Mouse (Mus musculus) urinary bladder, postnatal 25 days (tissue): ENCODE results near the gene Thtpa.

Source experiments
- DNase-seq: peaks from one replicate; pipeline ENCODE4 v3.0.0; 2022; ENCODE audit warnings: low spot score

Gene Thtpa

DNA sequence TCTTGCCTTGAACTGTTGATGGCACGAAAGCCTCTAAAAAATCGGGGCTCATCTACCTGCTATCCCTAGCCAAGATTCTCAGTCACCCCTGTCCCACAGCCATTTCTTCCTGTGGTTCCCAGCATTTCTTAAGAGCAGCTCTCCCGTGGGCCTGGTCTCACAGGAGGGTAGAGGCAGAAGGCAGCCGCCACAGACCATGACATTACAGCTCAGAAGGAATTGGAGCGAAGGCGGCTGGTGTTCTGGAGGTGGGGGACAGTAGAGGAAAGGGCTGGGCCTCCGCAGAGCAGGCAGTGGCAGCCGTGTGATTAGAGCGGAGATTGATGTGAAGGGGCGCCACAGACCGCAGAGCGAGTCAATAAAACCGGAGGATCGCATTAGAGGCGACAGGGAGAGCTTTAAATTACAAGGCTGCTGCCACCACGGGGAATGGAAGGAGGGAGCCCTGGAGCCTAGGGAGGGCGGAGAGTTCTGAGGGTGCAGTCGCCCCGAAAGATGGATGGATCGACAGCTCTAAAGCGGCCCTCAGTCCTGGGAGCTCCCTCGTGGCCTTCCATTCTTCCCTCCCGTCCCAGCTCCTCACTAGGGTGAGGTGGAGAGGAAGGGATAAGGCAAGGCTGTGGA, 16.1 kb upstream of the Thtpa start:
- DNase-seq = no peak

DNA sequence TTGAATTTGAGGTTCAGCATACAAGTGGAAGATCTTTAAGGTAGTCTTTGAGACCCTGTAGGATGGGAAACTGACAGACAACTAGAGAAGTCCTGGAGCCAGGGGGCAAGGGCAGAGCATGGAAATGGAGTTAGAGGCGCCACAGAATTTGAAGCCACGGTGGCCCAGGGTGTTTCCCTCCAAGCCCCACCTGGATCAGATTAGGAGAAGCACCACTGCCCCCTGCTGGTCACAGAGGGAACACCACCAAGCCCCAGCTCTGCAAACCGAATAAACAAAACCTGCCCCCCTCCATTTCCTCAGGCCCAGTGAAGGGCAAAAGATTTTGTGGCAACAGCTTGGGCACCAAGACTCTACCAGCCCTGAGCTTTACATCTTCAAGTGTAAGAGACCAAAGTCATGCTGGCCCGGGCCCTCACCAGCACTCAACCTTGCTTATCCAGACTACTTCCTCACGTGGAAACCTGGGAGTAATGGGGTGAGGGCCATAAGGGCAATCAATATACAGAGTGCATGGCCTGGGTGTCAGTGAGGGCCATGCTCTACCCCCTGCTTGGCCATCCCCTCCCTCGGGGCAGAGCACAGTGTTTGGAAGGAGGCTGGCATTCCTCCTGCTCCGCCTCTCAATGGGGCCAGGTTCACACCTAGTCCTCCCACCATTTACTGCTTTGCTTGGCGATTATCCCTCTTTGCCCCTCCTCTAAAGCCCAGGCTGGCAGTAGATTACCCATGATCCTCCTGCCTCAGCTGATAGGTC, 15.2 kb upstream of the Thtpa start:
- peak; percentile 67 for DNase-seq

DNA sequence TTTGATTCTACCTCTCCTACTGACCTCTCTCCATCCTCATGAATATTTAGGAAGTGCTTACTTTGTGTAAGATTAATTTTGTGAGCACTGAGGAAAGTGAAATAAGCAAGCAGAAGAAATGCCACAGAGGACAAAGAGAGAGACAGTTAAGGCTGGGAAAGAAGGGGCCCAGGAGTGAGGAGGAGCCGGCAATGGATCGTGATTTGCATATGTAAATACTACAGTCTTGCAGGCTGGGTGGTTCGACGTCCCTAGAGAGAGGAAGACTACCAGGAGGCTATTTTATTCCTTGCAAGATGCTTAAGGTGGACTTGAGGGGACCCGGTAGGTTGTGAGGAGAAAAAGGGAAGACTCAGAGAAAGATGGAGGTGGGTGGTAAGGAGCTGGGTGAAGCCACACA, 13.5 kb upstream of the Thtpa start:
- no peak for DNase-seq

DNA sequence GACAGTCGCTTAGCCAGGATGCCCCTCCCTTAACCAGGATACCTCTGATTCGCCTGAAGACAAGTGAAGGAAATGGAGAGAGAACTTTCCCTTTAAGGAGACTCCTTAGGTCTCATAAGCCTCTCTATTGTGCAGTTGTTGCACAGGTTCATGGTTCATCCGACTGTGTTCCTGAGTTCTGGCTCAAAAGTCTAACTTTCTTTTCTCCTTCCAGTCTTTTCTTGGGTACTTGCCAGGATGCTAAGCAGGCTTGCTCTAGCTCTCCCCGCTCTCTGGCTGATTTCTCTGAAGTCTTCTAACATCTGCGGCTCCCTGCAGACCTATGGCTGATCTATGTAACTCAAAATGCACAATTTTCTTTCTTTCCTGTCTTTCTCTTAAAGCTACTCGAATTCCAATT, 11.1 kb upstream of the Thtpa start:
- DNase-seq = no peak

DNA sequence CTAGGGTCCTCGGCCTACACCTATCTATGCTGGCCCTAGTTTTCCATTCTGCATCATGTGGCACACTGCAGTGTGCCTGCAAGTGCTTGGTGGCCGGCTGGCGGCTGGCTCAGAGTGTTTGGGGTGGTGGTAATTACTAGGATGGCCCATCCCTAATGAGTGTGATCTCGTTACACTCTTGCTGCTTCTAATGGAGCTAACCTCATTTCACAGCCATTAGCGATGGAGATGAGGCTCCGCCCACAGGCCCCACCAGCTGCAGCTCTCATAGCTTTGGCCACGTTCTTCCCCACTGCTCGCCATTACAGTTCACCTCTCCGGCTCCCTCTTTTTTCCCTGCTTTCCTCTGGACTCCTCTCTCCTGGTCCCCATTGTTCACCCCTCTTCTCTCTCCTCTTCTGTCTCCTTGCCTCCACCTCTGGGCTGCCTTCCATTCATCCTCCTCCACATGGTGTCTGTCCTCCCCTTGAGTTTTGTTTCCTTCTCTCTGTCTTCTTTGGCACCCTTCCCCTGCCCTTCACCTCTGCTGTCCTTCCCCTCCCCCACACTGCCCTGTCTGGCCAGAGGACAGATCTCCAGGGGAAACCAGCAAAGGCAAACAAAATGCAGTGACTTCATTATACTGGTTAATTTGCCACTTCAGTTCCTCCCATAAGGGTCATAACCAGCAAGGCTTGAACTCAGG, 9.1 kb upstream of the Thtpa start:
- DNase-seq = no peak

DNA sequence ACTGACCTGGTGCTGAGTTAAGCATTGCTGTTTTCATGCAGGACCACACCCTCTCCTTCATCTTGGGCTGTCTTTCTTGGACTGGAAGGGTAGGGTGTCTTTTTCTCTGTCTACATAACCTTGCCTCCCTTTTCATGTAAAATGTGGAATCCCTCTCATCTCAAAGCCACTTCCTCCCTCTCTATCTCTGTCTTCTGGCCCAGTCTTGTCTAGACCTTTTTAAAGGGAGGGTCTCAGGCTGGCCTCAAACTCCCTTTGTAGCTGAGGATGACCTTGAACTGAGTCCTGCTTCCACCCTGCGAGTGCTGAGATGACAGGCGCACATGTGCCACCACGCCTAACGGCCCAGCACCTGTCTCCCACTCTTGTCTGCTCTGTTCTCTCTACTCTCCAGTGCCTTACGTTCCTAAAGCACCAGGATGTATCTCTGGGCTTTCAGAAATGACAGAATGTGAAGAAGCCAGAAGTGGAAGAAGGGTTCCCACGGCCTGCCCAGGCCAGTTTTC, 8.5 kb upstream of the Thtpa start:
- DNase-seq = no peak

DNA sequence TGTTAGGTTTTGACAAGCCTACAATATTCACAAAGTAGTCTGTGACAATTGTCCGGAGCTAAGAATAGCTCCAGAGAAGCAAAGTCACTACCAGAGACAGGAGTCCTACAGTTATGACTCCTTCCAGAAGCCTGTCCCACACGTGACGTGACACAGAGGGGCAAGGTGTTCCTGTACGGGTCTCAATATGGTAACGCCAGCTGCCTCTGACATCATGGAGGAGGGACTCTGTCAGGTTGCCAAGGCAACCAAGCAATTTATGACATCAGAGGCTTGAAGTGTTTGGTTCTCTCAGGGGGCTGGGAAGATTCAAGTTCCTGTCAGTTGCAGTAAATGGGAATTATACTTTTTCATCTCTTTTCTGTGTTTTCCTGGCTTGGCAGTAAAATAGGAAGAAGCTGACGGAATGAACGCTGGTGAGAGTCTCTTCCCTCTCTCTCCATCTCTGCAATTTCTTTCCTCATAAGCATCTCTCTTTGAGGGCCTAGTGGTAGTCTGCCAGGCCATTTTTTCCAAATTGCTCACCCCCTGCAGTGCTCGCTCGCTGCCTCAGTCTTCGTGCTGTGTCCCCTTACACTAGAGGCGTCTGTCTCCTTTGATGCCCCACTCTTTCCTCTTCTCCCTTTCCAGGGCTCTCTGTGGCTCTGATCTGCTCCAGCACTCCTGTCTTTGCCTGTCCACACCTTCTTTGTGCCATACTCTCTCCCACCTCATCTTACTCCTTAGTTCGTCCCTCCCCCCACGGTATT, 5.2 kb upstream of the Thtpa start:
- DNase-seq = no peak

DNA sequence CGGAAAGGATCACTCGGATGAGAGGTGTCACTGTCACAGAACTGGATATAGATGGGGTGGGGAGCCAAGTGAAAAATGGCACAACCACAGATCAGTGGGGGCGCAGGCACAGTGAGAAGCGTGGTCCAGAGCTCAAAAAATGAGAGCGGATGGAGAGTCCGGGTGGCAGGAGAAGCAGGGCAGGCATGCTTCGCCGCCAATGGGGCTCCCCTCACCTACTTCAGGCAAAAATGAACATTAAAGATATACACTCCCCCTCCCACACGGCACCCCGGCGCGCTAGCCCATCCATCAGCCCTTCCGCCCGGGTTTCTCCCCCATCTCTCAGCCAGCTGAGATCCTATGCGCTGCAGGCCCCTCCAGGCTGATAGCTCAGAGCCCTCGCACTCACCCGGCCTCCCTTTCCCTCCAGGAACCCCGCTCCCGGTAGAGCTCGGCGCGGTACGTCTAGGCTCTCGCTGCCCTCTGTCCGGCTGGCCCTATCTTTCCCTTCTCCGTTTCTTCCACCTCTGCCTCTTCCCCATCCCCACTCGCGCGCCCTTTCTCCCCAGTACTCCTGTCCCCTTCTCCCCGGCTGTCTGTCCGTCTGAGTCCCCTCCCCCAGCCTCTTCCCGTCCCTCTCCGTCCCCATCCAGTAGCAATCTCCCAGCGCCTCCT, 3.2 kb upstream of the Thtpa start:
- peak; percentile 22 for DNase-seq

DNA sequence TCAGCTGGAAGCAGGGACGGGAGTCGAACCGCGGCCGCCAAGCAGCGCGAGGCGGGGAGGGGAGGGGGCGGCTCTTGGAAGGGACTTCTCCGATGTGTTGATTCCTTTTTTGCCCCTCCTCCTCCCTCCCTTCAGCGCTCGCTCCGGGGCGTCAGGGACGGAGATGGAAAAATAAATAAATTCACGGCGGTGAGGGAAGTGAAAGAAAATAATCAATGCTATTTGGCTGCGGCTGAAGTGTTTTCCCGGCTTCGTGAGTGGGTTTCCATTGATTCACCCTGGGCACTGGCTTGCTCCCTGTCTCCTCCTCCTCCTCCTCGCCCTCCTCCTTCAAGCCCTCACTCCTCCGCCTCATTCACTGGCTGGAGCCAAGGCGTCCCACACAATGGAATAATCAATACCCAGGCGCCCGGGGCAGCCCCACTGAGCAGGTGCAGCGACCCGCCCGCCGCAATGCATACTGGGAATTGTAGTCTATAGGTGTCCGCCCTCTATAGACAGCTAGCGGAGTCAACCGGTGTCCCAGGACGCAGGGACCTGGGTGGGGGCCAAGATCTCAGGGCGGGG, 2.5 kb upstream of the Thtpa start, which contains the start of gene Zfhx2:
Gene Zfhx2 (minus strand): TSS at position 314 of the 567 bp plus-strand sequence.
- DNase-seq = peak; percentile 89

DNA sequence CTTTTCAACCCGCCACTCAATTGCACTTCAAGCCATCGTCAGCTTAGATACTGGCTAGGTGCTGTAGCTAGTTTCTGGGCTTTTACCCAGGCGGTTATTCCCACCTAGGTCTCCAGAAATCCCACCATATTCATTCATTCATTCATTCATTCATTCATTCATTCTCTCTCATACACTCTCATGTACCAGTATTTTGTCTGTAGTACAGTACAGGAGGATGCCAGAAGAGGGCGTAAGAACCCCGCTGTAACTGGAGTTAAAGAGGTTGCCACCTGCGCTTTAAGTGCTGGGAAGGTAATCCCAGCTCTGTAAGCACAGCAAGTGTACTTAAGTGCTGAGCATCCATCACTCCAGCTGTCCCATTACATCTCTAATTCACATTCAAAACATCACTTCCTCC, 657 bp upstream of the Thtpa start:
- no peak for DNase-seq

DNA sequence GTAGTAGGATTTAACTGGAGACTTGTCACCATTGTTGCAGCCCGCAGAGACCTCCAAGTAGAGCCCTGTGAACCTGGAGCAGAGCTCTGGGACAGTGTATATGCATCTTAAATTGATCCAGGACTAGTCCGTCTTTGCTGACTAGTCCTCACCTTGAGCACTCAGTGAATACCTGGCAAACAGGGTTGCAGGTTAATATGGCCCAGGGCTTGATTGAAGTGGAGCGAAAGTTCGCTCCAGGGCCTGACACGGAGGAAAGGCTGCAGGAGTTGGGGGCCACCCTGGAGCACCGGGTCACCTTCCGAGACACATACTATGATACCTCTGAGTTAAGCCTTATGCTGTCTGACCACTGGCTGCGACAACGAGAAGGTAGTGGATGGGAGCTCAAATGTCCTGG, 679 bp downstream of the Thtpa start:
- no peak for DNase-seq

DNA sequence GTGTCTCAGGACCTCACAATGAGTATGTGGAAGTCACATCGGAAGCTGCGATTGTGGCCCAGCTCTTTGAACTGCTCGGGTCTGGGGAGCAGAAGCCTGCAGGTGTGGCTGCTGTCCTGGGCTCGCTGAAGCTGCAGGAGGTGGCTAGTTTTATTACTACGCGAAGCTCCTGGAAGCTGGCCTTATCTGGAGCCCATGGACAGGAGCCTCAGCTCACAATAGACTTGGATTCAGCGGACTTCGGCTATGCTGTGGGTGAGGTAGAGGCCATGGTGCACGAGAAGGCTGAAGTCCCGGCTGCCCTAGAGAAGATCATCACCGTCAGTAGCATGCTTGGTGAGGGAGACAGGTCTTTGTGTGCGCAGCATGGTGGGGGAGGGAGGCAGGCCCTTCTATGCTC, 1.1 kb downstream of the Thtpa start:
- DNase-seq = no peak

DNA sequence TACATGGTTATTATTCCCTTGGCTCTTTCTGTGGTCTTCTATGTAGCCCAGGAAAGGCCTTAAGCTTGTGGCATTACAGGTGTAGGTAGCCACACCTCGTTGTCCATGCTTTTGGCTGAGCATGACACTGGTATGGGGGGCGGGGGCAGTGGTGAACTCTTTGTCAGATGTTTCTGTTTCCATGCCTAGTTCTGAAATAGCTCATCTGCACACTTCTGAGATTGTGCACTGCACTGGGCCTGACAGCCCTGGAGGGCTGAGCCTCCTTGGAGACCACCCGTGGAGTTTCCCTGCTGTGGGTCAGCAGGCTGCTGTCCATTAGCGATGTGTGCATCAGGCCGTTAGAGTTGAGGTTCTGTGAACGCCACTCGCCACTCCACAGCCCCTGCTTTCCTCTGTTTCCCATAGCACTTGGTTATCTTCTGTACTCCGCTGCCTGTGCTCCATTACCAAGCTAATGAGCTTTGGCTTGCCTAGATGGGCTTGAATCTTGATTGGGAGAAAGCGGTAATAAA, 2.0 kb downstream of the Thtpa start:
- DNase-seq = no peak

DNA sequence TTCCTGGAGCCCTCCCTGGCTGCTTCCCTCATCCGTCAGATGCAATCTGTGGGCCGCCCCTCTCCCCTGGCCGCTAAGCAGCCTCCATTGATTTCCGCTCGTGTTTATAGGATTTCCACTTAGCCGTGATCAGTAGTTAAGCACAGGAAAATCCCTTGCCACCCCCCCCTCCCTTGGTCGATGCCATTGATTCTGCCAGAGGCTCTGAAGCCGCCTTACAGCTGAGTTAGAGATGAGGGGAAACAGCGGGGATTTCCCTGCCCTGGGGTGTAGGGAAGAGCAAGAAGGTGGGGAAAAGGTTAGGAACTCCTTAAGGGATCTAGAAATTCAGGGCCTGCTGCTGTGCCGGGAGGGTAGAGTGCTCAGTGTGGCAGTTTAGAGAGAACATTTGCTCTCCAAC, 3.1 kb downstream of the Thtpa start:
- DNase-seq = no peak

DNA sequence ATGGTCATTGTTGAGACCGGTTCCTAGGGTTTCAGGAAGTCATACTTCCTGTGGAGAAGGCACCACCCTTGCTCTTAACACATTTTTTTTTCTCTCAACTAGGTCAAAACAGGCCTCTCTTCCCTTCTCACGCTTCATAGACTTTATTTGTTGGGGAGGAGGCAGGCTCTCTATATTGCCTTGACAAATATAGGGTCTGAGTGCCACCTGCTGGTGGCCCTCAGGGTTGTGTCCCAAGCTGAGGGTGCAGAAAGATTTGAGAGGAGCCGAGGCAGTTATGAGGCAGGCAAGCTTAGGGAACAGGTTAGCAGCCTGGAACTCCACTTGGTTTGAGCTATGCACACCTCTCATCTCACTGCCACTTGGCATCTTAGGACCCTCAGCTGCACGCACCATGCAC, 3.5 kb downstream of the Thtpa start:
- no peak for DNase-seq

DNA sequence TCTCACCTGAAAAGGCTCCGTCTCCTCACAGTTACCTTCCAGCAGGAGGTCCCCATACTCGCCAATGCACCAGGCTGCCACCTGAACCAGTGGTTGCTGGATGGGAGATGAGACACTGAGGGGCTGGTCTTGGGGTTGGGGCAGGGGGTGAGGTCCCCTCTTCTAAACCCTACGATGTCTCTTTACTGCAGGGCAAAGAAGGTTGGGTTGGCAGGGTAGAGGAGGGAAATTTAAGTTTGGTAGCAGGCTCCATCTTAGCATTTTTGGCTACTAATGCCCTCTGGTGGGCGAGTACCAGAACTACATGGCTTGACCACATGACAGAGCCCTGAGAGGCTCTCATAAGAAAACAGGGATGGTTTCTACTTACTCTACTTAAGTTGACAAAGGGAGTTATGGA, 7.0 kb downstream of the Thtpa start:
- peak; percentile 45 for DNase-seq

DNA sequence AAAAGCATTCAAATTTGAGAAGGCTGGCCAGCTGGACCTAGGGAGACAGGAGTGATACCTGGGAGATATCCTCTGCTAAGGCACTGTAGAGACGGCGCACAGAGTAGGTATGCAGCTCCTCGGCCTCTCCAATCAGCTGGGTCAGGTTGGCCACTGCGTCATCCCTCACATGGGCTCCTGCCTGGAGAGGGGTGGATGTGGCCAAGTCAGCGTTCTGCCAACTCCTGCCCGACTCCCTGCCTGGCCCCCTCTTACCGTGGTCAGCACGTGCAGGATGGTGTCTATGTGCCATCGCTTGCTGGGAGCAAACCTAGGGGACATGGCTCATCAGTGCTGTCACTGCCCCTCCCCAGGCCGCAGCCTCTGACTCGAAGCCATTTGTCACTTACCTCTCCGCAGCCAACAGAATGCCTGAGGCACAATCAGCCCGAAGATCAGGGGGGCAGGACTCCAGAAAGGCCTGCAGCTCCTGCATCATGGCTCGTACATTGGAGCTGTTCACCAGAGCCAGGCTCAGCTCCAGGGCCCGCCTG, 7.7 kb downstream of the Thtpa start:
- no peak for DNase-seq

DNA sequence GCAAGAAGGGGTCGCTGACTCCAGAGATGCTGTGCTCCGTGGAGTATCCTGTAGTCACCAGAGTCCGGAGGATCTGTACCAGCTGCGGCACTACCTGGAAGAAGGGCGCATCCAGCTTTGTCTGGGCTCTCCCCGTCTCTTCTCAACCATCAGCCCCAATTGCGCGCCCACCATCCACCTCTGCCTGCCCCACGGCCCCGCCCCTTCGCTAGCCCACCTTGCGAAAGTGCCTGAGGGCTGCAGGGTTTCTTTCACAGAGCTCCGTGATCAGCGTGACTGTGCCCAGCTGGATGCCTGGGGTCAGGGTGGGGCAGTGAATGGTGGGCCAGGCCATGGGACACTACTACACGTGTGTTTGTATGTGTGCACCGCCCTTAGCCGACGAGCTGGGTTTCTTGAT, 9.8 kb downstream of the Thtpa start:
- no peak for DNase-seq

DNA sequence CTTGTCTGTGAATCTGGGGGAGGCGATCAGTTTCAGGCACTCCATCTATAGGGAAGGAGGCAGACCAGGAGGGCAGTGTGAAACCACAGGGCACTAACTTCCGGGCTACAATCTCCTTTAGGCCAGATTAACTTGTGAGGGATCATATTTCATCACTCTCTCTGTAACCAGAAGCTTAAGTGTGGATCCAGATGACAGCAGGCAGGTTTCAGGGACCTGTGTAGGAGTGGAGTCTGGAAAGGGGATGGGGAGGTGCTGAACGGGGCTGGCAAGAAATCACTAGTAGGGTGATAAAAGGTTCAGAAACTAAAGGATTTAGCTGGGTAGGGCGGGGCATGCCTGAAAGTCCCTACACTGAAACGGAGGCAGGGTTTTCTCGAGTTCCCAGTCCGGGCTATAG, 10.8 kb downstream of the Thtpa start:
- DNase-seq = no peak

DNA sequence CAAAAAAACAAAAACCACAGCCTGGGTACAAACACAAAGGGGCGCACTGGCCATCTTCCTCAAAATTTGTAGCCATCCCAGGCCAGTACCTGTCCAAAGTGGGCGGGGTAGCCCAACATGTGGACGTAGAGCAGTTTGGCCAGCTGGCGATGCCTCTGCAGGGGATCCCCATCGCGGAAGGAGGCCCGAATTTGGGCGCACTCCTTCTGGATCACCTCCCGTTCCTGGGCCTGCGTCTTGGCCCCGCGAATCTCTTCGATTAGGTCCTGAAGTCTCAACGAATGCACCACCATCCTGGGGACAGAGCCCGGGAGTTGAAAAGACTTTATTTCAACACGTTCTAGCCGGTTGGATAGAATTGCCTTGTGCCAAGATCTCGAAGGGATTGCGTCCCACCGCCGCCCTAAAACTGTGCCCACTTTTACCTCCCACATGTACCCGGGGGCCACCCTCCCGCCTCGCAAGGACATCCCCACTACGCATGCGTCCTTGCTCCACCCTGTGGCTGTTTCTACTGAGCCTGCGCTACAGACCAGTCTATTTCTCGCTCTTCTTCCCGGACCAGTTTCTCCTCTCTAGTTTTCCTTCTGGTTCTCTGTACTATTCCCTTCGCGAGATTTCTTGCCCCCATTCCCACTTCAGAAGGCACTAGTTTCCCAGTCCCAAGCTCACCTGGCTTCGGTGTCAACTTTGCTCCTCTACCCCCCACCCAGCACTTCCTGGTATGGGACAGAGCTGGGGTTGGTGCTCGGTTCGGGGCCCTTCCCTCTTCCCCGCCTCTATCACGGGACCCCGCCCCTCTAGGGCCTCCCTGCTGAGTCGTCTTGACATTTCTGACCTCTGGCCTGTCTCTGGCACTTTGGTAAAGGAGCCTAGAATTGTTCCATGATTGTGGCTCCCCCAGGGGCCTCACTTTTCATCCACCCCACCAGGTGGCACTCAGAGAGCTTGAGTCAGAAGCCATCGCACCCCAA, 11.5 kb downstream of the Thtpa start, which contains the start of gene Ap1g2:
Gene Ap1g2 (minus strand): TSS at position 758 of the 974 bp plus-strand sequence.
- DNase-seq = peak; percentile 79
